Mouse (Mus musculus): ENCODE measurements around the gene Stam2. TPM values are rescaled to one million over a fixed set of nuclear protein-coding genes. Genes with fewer than 3 reads are reported as not detected.

Gene Stam2
- 15.3 and 16.3 TPM in 2 replicates for polyA plus RNA-seq (2012; rRNA removed)

DNA sequence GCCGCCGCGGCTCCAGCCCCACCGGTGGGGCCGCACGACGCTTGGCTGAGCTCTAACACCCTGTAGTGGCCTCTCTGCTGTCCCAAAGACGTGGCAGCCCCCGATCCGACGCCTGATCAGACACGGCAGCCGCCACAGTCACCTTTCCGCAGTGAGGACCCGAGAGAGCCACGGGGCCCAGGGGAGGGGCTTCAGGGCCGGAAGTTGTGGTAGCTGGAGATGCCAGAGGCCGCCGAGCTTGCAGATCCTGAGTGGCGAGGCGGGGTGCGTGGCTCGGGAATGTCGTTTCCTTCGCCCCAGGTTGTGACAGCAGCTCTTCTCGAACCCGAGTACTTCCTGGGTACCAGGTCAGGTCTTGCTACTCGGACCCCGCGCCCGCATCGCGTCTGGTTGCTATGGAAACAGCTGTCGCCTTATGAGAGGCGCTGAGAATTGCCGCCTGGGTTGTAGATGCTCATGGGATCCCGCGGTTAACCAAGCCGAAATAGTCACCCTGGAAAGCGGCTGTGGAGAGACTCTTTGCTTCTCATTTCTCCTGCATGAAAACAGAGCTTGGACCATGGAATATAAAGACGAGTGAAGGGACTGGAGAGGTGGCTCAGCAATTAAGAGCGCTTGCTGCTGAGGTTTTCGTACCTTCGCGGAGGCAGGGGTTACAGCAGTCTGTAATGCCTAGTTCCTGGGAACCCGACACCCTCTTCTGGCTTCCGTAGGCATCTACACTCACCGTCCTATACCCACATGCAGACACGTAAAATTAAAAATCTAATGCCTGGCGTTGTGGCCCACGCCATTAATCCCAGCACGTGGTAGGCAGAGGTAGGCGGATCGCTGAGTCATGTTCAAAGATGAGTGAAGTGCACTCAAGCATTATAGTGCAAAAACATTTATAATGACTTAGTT, at the start of gene Stam2:
Gene Stam2 (minus strand): TSS at position 26 of the 903 bp plus-strand sequence.
- DNase-seq (ENCODE audit: extremely low spot score in 1 of 2, low spot score in 1 of 2) = peak; percentile 79 to 89

DNA sequence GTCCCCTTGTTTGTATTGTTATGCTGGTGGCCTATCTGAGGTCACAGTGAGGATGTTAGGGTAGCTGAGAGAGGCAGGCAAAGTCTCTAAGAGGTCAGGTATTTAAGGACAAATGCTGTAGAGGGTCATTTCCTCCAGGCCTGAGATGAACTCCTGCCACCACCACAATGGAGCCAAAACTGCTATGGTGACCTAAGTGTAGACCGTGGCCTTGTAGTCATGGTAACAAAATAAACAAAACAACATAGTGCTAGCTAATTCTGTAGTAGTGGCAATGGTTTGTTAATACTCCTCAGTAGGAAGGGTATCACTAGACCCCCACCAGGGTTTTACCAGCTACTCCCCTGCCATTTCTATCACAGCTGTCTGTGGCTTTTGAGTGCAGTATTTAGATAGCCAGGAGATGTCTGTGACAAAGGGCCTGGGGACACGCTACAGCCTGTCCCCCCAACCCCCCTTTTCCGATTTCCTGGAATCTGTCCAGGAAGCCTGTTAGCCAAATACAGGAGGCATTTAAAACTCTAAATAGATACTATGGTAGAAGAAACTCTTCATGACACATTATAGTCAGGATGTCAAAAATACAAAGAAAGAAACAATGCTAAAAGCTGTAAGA, 43.1 kb upstream of the Stam2 start:
- no peak for DNase-seq (ENCODE audit: extremely low spot score in 1 of 2, low spot score in 1 of 2)

DNA sequence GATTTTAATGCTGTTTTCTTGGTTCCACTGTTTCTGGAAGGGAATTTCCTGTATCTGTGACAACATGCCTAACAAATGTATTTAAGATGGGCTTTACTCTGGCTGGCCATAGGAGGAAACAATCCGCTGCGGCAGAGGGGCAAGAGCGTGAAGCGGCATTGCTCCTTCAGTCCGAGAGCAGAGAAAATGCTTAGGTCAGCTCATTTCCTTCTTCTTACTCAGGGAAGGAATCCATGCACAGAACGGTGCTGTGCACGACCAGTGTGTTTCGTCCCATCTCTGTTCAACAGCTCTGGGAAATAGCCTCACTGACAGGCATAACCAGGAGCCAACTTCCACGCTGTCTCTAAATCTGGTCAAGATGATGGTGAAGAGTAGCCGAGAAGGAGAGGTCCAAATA, 37.9 kb upstream of the Stam2 start:
- DNase-seq (ENCODE audit: extremely low spot score in 1 of 2, low spot score in 1 of 2) = no peak

DNA sequence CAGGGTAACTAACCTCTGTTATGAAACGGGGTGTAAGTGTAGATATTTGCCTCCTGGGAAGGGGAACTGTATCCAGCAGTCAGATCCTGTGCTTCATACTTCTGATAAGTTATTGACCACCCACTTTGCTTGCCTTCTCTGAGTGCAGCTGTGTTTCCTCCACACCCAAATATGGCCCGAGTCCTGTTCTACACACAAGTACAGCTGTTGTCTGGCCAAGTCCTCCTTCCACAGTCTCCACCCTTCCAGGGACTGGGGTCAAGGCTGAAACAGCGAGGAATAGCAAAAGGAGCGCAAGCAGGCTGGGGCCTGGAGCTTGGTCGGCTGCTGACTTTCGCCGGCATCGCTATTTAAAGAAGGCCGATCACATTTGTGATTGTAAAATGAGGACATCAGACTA, 37.3 kb upstream of the Stam2 start:
- no peak for DNase-seq (ENCODE audit: extremely low spot score in 1 of 2, low spot score in 1 of 2)

DNA sequence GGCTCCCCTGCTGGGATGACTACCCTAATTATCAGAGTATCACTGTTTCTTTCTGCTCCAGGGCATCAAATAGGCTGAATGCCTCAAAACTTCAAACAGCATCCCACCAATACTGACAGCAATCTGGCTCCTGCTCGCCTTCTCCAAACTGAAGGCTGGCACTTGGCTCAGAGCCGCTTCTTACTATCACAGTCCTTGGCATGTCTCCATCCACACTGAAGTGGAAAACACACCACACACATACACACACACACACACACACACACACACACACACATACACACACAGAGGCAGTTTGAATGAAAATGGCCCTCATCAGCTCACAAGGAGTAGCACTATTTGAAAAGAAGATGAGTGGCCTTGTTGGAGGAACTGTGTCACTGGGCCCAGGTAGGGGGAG, 35.8 kb upstream of the Stam2 start:
- DNase-seq (ENCODE audit: extremely low spot score in 1 of 2, low spot score in 1 of 2) = peak in 1 of 2 experiments; percentile 24

DNA sequence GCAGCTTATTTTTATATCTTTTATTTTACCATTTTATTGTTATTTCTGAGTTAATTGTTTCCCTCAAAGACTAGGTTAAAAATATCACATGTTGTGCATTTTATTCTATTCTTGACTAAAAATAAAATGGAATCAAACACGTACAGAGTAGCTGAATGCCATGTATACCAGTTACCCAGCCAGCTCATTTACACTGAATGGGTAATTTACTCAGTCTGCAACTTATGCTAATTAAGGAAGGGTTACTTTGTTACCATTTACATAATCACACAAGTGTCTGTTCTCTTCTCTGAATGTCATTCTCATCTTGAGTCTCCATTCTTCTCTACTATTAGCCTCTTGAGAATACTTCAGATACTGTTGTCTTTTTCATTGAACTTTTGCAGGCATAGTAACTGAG, 32.3 kb upstream of the Stam2 start:
- DNase-seq (ENCODE audit: extremely low spot score in 1 of 2, low spot score in 1 of 2) = no peak

DNA sequence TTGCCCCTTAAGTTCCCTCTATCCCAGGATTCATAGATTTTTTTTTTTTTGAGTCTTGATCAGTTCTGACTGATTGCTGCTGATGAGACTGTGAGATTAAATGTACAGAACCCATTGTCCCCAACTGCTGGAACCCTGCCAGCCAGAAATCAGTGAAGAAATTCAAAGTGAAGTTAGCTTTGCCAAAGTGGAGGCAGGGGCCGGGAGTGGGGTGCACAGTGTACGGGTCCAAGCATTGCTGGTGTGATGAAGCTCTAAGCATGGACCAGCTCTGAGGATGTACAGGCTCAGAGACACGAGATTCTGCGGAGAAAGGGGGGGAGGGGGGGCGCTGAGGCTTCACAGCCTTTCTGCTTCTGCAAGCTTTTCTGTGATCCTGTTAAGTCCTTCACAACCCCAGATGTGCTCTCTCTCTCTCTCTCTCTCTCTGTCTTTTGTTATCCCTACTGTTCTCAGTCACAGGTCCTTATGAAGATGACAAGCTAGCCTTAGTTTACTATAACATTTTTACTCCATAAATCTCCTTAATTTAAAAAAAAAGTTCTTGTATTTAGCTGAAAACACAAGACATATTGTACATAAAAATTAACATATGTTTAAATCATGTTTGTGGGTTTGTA, 30.8 kb upstream of the Stam2 start:
- DNase-seq (ENCODE audit: extremely low spot score in 1 of 2, low spot score in 1 of 2) = no peak

DNA sequence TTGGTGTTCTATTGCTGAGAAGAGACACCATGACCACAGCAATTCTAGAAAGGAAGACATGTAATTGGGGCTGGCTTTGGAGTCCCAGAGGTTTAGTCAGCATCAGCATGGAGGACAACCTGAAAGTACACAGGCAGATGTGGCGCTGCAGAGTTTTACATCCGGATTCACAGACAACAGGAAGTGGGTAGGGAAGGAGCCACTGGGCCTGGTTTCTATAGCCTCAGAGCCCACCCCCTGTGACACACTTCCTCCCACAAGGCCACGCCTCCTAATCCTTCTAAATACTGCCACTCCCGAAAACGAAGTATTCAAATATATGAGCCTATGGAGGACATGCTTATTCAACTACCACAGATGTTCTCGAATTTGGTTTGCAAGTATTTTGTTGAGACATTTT, 23.0 kb upstream of the Stam2 start:
- no peak for DNase-seq (ENCODE audit: extremely low spot score in 1 of 2, low spot score in 1 of 2)

DNA sequence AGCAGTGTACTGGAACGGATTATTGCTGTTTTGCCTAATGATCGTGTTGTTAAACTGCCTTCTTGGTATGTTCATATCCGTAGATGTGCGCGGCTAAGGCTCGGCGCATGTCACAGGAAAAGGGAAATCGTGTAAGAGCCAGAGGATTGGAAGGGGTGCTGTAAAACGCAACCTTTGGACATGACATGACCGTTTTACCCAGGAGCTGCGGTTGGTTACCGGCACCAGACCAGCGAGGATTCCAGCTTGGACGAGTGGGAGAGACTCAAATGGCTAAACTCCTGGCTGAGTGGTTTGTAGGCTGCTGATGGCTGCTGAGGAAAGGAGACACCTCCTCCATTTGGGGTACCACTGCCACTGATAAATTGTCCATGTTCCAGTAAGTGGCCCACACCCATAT, 21.8 kb upstream of the Stam2 start:
- no peak for DNase-seq (ENCODE audit: extremely low spot score in 1 of 2, low spot score in 1 of 2)

DNA sequence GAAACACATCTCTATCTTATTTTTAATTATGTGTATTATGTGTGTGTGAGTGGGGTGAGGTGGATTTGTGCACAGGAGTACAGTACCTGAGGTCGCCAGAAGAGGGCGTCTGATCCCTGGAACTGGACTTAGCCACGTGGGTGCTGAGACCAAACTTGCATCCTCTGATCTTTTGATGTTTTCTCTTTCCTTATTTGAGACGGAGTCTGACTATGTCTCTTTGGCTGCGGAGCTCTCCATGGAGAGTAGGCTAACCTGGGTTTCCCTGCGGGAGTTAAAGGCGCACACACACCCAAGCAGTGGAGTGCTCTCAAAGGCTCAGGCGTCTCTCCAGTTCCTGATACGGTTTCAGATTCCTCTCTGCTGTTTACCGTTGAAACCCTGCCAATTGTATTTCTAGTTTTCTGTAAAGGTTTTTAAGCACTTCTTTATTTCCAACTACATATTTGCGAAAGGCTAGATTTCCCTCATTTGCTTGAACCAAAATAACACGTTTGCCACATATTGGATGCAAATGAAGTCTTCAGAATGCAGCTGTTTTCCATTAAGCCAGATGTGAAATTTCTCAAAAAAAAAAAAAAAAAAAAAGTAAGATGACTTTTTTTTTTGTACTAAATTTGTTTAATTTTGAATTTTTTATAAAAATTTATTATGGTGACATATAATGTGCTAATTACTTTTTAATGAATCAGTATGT, 21.1 kb upstream of the Stam2 start:
- peak; percentile 52 to 89 for DNase-seq (ENCODE audit: extremely low spot score in 1 of 2, low spot score in 1 of 2)

DNA sequence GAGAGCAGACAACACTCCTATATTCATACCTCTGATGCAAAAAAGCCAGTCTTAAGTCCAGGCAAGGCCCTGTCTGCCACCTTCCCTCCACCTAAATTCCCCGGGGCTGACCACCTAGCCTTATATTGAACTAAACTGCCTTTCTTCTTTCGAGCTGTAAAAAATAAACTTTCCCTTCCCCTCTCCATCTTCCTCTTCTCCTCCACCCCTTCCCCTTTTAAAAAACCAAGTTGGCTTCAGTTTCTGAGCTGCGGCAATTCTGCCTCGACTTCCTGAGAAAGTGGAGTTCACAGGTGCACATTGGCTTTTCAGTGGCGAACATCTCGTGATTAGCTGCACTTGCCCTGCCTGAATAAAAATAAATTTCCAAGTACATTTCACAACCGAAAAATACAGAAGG, 20.4 kb upstream of the Stam2 start:
- DNase-seq (ENCODE audit: extremely low spot score in 1 of 2, low spot score in 1 of 2) = no peak

DNA sequence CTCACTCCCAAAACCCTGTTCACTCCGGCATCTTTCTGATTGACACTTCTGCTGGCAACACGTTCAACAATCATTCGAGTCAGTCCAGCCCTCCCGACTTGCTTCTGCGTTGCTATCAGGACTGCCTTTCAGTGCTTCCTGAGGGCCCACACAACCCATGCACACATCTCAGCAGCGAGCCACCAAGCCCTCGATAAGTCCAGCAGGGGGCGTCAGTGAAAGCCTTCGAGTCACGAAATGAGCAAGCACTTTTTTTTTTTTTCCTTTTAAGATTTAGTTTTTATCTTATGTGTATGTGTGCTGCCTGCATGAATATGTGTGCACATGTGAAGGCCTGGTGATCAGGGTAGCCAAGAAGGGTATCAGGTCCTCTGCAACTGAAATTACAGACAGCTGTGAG, 16.5 kb upstream of the Stam2 start:
- peak in 1 of 2 experiments; percentile 76 for DNase-seq (ENCODE audit: extremely low spot score in 1 of 2, low spot score in 1 of 2)

DNA sequence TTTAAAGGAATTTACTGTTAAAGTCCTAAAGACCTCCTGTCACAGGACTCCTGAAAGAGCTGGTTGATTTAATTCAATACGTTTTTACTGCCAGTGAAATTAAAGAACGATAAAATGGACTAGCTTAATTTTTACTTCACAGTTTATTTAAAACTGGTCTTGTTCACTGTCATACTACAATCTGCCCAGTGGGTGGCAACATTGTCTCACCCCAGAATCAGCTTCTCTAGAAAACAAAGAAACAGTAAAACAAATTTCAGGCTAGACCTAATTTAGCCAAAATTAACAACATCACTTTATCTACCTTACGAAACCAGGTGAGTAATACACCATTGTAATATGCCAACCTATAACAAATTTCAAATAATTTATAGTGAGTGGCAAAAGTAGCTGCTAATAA, 14.6 kb upstream of the Stam2 start:
- DNase-seq (ENCODE audit: extremely low spot score in 1 of 2, low spot score in 1 of 2) = peak in 1 of 2 experiments; percentile 65

DNA sequence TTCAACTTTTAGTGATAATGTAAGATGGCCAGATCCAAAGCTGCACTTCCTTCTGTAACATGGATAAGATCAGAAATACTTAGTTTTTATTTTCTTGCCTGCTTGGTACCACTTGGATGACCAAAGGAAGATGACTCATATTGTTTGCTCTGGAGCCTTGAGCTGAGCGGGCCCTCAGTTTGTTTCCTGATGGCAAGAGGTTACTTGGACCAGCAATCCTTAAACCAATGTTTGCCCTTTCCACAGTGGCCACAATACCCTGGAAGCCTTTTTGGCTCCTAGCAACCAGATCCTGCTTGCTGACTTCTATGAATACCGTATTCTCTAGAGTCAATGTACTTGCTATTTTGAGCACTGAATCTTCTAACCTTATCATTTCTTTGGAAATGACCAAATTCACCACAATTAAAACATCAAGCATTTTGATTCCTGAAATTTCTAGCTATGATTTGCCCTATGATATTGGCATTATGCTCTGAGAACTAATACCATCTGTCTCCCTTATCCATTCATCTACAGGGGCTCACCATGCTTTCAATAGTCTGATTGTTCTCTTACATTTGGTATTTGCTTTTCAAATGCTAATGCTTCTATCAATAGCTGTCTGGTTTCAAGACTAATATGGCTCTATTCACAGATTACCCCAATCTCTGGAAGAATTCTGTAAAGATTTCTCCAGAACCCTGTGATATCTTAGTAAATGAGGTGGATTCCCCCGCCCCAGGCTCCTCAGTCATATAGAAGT, 11.7 kb upstream of the Stam2 start:
- DNase-seq (ENCODE audit: extremely low spot score in 1 of 2, low spot score in 1 of 2) = no peak

DNA sequence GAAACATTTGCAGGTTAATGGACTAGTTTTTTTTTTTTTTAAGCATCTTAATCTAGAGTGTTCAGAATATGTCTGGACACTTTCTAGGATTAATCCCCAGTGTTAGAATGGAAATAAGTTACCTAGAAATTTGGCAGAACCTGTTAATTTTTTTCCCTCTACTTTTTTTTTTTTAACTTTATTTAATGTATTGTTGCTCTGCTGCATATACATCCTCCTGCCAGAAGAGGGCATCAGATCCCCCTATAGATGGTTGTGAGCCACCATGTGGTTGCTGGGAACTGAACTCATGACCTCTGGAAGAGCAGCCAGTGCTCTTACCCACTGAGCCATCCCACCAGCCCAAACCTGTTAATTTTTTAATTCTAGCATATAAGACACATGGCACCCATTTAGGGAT, 2.0 kb upstream of the Stam2 start:
- DNase-seq (ENCODE audit: extremely low spot score in 1 of 2, low spot score in 1 of 2) = no peak

DNA sequence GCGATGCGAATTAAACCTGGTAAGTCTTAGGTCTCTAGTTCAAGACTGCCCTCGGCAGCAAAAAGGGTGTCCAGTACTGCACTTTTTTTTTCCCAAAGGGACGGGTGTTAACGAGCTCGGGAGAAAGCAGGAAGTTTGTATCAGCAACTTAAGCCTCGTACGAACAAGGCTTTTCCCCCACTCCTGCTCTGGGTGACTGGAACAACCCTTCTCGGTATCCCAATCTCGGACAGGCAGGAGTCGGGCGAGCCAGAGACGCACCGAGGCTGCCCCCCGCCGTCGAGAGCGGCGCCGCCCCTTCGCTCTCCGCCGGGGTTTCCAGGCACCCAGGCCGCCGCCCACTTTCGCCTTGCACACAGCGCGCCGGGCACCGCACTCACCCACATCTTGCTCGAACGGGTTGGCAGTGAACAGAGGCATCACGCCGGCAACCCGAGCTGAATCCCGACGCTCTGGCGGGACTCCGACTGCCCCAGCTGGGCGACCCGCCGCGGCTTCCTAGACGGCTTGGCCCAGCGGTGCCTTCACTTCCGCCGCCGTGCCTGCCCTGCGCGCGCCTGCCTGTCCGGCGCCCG, 313 bp downstream of the Stam2 start:
- no peak for DNase-seq (ENCODE audit: extremely low spot score in 1 of 2, low spot score in 1 of 2)

DNA sequence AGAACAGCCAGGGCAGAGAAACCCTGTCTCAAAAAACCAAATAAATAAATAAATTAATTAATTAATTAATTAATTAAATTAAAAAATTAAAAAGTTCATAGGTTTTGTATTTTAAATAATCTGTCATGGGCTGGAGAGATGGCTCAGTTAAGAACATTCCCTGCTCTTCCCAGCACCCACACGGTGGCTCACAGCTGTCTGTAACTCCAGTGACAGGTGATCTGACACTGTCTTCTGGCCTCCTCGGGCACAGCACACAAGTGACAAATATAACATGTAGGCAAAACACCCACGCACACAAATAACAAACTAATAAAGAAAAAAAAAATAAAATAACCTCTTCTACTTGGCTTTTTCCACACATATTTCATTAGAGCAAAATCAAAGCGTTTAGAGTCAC, 1.5 kb downstream of the Stam2 start:
- DNase-seq (ENCODE audit: extremely low spot score in 1 of 2, low spot score in 1 of 2) = no peak

DNA sequence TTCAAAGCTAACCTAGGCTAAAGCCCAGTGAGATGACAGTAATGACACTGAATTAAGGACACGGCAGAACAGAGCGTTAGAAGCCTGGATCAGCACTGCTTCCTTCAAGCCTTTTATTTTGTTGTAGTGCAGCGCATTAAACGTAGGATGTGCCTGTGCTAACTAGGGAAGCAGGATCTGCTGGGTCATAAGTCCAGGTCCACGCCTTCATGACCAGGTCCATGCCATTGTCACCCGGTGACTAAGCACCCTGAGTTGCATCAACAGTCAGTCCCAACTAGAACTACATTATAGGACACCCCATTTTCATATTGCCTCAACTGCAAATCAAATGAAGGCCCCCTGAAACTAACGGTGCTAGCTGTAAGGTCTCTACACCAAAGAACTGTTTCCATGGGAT, 7.6 kb downstream of the Stam2 start:
- DNase-seq (ENCODE audit: extremely low spot score in 1 of 2, low spot score in 1 of 2) = no peak

DNA sequence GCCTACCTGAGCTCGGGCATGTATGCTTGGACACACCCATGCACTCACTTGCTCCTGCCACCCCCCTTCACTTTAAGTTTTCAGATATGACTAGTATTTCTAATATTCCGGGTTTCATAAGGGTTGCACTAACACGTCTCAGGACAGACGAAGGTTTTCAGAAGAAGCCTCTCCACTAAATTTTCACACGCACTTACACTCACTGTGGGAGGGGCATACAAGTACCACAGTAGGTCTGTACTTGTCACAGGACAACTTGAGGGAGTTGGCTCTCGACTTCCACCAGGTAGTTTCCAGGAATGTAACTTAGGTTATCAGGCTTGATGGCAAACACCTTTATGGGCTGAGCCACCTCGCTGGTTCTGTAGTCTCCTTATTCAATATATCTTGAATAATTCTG, 8.4 kb downstream of the Stam2 start:
- DNase-seq (ENCODE audit: extremely low spot score in 1 of 2, low spot score in 1 of 2) = no peak

DNA sequence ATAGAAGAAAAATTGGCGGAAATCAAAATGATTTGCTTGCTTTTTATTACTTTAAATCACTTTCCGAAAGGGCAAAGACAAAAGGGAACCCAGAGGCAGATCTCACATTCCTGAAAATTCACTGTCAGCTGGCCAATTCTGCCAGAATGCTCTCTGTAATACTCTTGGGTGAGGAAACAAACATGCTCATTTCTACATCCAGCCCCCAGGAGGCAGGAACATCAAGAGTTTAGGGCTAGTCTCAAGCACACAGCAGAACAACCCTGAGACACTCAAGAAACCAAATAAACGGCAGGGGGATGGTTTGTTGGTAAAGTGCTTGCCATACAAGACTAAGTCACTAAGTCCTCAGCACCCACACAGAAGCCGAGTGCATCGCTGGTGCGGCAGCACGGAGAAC, 9.5 kb downstream of the Stam2 start:
- no peak for DNase-seq (ENCODE audit: extremely low spot score in 1 of 2, low spot score in 1 of 2)
